Mouse (Mus musculus): ENCODE measurements at regions not wholly inside any gene's neighbourhood (a gene's known extent, or its start where the extent isn't known, plus 50 kb on each side); places are given as distances from the start of the nearest gene placed in this dataset.

DNA sequence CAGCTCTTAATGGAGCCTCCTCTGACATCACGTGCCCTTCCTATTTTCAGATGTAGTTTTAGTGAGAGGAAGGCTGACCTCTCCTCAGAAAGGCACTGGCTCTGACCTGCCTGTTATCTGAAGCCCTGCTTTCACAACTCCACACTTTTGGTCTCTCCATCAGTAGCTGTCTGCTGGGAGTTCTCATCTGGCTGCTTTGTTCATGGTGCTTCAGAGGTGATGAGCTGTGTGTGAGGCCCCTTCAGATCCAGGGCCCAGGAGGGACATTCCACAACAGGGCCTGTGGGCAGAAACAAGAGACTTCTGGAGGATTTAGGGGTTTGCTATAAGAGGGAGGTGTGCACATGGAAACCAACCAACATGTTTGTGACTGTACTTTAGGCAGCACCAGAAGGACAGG lies 50.8 kb upstream of the Fhl2 start:
- DNase-seq (ENCODE audit: extremely low read depth, low read depth, low spot score) = no peak

DNA sequence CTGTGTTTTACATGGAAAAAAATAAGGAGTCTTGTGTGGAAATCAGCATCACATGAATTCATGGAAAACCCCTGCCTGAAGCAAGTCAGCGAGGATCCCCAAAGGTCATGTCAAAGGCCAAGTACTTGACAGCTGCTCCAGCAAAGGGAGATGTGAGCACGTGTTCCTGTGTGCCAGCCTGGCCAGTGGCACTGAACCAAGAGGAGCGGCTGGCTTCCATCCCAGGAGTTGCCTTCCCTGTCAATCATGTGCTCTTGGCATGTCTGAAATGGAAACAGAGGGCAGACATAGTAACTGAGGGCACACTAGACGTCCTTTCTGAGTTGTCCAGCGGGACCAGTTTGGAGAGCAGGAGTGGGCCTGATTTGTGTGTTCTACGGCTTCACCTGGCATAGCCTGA lies 53.5 kb upstream of the Fhl2 start:
- DNase-seq (ENCODE audit: extremely low read depth, low read depth, low spot score) = no peak

DNA sequence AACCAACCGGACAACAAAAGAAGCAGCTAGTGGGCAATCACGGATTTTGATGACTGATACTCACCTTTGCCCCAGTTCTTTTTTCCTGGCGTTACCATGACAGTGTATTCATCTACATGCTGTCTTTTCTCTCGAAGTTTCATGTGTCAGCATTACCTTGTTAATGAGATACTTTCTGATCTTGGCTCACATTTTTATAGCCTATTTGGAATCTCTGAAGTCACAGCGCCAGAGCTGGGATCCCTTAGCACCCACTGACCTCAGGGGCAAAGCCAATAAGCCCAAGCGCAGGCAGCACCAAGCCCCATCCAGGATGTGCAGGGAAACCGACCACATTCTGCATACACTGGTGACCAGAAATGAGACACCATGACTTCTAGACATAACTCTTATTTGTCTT lies 54.6 kb upstream of the Fhl2 start:
- DNase-seq (ENCODE audit: extremely low read depth, low read depth, low spot score) = no peak

DNA sequence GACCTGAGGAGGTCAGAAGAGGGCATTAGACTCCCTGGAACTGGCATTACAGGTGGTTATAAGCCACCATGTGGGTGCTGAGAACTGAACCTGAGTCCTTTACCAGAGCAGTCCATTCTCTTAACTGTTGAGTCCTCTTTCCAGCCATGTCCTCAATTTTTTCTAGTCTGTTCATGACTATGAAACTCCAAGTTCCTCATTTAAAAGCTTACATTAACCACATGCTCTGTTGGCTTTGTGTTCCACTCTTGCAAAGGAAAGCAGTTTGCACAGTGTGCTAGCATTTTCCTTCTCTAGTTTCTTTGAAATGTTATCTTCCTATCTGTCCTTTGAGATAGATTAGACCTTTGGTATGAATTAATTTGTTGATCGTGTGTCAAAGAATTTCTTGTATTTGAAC lies 57.3 kb upstream of the Fhl2 start:
- DNase-seq (ENCODE audit: extremely low read depth, low read depth, low spot score) = no peak

DNA sequence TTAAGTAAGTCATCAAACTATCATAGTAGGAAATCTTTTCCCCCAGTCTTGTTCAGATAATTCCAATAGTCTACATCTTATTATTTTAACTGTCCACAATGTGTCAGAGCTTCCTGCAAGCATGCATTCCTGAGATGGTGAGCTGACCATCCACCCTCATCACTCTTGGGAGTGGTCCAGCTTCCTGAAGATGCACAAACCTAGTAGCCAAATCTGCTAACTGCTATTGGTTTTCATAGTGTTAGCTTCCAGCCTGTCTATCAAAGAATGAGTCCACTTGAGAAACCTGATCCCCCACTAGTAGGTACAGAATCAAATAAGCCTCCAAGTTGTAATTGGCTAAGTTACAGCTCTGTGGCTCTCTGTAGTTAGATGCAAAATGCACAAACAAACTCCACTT lies 59.3 kb upstream of the Fhl2 start:
- DNase-seq (ENCODE audit: extremely low read depth, low read depth, low spot score) = no peak

DNA sequence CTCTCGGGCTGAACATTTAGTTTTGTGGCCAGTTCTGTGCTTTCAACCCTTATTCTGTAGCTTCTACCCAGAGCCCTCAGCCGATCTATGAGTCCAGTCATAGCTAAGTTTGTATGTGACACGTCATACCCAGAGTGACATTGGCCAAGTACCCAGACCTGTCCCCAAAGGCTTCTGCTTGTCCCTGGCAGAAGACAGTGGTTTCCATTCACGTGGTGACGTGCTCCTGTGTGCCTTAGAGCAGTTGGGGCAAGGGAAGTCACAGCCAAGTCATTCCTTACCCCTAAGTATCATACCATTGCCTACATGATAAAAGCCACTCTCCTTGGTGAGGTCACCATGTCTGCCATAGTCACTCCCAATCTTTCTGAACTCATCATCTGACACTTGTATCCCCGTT lies 61.1 kb upstream of the Fhl2 start:
- no peak for DNase-seq (ENCODE audit: extremely low read depth, low read depth, low spot score)

DNA sequence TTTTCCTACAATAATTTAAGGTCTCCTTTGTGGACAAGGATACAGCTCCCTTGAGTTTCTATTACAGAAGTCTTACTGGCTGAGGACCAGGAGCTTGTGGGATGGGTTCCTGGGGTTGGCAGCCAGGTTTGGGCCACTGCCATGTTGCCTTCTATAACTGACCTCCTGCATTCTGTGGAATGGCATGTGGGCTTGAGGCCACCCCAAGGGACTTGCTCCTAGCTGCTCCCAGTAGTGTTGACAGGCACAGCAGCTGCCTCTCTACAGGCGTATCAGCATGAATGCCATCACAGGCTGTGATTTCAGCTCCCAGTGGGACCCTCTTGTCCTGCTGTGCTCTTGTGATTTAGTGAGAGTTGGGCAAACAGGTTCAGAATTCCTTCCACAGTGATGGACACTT lies 63.1 kb upstream of the Fhl2 start:
- no peak for DNase-seq (ENCODE audit: extremely low read depth, low read depth, low spot score)

DNA sequence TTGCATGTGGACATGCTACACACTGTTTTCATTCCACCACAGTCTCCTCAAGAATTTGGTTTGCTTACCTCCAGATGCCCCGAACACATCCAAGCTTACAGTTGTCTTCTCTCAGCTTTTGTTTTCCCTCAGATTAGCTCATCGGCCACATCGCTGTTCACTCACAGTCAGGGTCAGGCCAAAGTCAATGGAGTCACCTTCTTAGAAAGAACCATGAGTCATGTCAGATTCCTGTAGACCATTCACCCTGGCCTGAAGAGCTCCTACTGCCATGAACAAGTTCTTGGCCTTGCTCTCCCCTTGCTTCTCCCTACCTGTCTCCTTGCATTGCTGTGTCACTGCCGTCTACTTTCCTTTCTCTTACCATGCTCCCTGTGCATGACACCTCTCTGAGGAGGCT lies 63.7 kb upstream of the Fhl2 start:
- DNase-seq (ENCODE audit: extremely low read depth, low read depth, low spot score) = no peak

DNA sequence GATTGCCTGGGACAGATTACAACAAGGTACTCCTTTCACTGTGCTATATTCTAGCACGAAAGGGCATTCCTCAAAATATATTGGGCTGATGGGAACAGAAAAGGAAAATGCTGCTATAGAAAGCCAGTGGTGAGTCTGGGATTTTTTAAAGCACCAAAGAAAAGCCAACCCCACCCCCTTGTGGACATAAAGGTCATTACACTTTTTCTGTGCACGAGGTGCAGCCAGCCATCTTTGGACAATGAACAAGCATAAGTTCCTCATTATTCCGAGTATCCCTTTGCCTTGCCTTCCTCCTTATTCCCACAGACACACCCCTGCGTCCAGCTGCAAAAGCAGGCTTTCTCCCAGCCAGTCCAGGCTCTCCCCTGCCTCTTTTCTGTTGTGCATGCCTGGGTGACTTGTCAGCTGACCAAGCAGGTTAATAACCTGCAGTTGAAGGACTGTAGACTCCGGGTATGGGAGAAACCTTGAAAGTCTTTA lies 67.7 kb upstream of the Fhl2 start:
- DNase-seq (ENCODE audit: extremely low read depth, low read depth, low spot score) = no peak

DNA sequence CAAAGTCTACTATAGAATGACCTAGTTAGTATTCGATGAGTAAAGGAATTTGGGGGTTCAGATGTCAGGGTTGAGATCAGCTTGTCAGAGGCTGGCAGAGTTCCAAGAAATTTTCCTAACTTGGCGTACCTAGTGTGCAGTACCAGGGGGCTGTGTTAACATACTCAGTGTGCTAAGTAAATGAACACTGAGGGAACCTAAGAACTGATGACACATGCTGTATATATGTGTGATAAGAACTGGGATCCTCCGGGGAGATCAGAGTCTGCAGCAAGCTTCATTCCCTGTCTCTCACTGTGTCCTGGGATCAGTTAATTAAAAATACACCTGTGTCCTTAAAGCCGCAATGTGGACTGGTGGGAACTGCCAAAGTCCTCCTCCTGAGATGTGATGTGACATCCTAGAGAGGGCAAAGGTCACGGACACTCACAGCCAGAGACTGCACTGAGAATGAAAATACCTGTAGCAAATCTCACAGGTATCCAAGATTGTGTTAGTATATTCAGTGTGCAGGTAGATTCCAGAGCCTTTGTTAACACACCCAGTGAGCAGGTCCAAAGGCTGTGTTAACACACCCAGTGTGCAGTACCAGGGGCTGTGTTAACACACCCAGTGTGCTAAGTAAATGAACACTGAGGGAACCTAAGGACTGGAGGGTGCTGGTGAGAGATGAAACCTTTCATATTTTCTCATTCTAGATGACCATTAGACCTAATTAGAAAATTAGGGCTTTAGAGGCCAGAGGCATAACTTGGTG lies 69.1 kb upstream of the Fhl2 start:
- DNase-seq (ENCODE audit: extremely low read depth, low read depth, low spot score) = no peak

DNA sequence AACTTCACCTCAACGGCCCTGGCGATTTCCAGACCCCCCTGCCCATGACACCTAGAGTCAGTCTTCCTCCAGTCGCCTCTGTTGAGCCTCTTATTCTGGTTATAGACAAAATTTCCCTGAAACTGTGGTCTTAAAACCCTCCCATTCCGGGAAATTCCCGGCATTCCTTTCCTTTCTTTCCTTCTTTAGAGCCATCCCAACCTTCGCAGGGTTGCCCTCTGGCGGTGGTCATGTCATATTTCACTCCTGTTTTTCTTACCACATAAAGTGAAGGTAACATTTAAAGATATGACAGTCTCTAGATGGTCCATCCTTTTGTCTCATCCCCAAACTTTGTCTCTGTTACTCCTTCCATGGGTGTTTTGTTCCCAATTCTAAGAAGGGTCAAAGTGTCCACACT lies 72.9 kb upstream of the Fhl2 start:
- no peak for DNase-seq (ENCODE audit: extremely low read depth, low read depth, low spot score)

DNA sequence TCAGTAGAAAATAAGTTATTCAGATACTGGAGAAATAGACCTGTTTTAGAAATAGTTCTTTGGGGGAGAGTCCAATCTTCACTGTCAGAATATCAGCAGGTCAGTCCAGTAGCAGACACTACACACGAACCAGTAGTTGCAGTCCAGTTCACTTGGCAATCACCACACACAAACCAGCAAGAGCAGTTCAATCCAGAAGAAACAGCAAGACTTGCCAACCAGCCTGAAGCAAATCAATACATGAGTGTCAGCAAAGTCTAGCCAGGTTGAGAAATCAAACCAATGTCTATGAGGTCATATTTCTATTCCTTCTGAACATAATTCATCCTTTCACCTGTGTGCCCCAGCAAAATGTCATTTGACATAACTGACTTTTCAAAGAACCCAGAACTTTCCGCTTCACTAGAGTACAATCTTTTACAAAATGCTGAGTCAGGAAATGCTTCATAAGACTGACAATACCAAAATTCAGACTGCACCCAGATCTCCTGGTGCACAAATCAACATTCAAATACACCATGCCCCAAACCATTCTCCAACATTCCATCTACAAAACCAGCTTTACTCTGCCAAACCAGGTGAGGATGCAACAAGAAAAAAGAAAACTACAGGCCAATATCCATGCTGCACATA lies 76.6 kb upstream of the Fhl2 start:
- DNase-seq (ENCODE audit: extremely low read depth, low read depth, low spot score) = peak; percentile 62

DNA sequence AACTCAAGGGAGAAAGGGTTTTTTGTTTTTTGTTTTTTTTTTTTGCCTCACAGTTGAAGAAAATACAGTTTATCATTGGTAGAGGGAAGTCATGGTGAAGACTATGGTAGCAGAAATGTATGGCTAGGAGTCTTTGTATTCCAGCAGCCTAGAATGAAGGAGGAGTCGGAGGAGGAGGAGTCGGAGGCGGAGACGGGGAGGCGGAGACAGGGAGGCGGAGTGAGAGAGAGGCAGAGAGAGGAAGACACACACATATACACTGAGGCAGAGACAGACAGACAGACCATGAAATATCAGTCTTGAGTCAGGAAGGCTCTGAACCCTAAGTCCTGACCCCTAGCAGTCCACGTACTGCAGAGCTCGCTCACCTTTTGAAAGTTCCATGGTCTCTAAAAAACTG lies 95.0 kb upstream of the Fhl2 start:
- no peak for DNase-seq (ENCODE audit: extremely low read depth, low read depth, low spot score)

DNA sequence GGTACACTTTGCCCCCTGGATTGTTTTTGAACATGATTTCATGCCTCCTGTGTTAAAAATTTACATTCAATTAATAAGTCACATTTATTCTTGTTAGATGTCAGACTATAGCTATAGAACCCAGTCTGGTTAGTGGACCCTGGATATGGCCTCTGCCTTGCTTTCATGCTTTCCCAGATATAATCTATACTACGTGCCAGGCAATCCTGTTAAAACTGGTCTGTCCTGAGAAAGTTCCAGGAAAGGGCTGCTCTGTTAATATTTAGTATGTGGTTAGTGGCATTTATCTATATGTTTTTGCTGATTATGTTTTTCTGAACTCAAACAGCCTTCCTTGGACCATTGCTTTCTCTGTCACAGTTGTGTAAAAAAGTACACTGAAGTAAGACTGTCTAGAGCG lies 95.8 kb upstream of the Fhl2 start:
- DNase-seq (ENCODE audit: extremely low read depth, low read depth, low spot score) = no peak

DNA sequence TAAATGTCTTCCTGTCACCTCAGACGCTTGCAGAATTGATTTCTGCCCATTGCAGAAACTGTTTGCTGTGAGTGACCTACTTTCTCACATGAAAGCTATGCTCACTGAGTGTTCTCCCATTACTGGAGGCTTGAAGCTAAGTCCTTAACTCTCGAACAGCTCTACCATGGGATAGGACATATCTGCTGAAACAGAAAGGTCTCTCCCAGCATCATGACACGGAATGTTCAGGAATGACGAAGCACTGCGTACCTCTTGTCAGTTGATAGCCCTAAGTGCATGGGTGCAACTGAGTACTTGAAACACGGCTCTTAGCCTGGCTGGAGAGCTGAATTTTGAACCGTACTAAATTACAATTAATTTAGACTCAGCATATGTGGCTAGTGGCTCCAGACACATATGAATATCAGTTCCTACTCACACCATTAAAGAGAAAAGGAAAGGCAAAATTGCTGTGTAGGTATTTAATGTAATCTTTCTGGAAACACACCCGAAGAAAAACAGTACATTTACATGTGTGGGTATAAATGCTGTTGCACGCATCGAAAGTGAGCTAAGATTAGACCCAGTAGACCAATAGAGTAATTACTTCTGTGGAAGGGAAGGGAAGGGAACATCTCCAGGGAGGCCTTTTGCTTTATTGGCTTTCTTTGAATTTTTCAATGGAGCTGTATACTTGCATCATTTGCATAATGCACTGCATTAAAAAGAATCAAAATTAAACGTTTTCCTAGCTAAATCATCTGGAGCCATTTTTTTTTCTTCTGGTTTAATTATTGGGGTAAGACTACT lies 97.6 kb upstream of the Fhl2 start:
- no peak for DNase-seq (ENCODE audit: extremely low read depth, low read depth, low spot score)

DNA sequence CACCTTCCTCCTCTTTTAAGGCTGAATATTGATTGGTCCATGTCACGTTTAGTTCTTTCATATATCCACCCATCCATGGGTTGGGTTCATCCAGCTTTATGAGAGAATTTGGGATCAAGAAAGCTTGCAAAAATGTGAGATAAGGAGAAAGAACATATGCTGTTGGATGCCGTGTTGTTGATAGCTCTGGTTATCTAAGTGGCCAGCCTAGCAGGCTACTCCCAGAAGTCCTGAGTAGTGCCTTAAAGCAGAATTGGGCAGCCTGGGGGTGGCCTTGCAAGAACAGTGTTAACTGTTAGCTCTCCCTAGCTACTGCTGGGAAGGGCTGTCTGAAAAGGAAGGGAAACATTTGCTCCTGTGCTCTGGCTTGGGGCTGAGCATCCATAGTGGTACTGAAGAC lies 100.8 kb upstream of the Fhl2 start:
- DNase-seq (ENCODE audit: extremely low read depth, low read depth, low spot score) = no peak

DNA sequence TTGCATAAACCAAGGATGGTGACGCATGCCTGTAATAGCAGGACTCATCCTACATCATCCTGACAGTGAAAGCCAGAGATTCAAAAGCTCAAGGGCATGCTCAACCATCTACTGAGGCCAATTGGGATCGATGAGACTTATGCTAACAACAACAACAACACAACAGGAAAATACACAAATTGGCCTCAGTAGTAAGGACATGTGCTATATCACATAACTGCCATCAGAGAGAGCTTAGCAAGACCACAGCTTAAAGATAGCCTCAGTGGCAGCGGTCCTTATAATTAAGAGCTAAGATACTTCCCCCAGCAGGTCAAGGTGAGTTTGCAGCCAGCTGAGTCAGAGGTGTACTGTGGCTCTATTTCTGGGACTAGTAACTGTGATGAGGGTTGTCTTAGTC lies 102.0 kb upstream of the Fhl2 start:
- no peak for DNase-seq (ENCODE audit: extremely low read depth, low read depth, low spot score)

DNA sequence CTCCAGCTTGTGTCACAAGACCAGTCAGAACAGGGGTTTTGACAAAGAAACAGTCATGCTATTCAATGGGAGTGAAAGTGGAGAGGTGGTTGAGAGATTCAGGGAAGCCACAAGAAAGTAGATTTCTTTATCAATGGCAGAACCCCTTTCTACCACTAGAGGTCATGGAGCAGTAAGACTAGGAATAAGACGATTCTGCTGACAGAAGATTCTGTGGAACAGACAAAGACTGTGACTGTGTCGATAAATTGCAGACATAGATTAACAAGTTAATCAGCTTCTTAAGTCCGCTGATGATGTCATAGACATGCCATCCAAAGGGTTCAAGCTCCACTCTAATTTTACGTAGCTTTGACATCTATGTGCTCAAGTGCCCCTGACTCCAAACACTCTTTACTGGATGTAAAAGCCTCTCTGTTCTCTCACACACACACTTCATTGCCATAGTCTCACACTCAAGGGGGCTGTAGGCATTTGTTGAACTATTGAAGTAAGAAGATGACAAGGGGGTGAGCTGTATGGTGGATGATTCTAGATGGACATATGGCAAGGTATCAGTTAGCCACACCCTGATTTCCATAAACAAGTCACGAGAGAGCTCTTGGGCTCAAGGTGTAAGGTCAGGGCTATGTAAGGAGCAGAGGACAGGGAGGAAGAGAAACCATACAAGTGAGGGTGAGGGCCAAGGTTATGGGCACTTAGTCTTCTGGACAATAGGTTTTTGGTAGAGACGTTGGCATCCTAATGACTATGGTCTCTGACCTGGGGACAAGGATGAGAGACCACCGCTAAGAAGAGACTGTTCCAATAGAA lies 102.9 kb upstream of the Fhl2 start:
- no peak for DNase-seq (ENCODE audit: extremely low read depth, low read depth, low spot score)

DNA sequence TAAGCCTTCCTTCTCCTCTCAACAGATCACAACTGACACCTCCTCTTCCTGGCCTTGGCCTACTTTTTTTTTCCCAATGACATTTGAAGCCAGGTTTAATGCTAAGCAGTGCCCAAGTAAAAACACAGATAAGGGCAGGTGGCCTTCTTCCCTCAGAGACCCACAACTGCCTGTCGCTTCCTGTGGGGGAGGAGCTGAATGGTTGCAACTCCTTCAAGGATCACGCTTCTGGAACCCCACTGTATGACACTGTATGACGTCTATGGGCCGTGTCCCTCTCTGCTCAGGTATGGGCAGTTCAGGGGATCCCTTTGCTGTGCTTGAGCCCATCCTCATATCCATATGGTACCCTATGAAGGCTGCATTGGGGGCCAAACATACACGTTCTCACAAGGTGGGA lies 103.9 kb upstream of the Fhl2 start:
- no peak for DNase-seq (ENCODE audit: extremely low read depth, low read depth, low spot score)

DNA sequence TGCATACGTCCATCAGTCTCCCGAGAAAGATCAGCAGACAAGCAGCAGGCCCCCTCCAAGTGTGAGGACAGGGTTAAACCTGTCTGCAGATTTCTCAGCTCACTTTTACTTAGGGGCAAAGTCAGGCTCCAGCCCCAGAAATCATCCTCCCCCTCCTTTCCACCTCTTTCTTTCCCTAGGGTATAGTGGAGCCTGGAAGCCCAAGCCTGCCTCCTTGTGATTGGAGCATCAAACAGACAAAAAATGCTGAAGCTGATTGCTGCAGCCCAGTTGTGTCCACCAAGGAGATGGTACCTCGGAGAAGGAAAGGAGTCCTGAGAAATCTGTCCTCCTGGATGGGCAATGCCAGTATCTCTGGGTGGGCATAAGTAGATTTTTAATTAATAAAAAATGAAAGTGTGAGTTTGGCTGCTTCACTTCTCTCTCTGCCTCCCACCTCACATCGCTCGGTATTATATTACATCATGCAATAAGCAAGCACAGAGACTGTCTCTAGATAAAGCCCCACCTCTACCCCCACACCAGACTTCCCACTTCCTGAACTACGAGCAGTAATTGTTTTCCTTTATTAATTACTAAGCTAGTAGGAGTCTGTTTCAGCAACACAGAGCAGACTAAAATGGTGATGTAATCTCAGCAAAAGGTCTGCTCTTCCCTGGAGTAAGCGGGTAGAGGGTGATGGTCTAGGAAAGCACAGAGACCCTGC lies 105.2 kb upstream of the Fhl2 start:
- no peak for DNase-seq (ENCODE audit: extremely low read depth, low read depth, low spot score)

DNA sequence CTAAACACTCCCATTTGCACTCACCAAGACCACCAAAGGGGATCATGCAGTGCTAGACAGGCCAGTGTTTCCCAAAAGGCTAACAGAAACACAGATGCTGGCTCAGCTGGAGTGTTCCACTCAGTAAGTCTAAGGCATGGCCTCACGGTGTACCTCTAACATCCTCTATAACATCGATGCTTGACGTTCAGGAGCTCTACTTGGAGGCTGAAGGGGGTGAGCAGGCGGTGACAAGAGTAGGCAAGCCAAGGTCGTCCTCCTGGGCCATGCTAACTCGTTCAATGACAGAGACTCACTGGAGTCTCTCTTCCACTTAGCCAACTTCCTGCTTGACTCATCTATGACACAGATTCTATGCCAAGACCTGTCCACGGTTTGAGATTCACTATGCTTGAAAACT lies 105.9 kb upstream of the Fhl2 start:
- no peak for DNase-seq (ENCODE audit: extremely low read depth, low read depth, low spot score)

Measured in fat pad, adult 2 months (tissue).